Mouse (Mus musculus): ENCODE measurements around the gene Letm1.

DNA sequence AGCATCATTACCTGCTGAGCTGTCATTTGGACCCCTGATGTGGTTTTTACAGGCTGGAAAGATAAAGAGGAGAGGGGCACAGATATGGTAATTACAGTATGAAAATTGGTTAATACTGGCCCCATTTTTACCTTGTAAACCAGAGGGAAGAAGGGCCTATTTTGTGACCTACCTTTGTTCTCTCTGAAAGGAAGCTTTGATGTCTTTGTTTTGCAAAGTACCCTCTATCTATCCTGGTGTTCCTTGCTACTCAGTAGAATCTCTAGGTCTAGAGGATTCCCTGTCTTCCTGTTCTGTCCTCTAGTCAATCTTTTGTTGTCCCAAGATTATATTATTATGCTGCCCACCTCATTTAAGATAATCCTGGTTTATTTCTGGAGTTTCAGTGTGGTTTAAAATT, 43.4 kb upstream of the Letm1 start:
- TF ChIP-seq POLR2A (IDR thresholded peaks at IDR 0.05; ENCODE audit: control insufficient read depth, extremely low read depth, insufficient read depth, low read length, poor library complexity) (no peak), CTCF (IDR thresholded peaks at IDR 0.05; ENCODE audit: borderline replicate concordance, control insufficient read depth, extremely low read depth, insufficient read depth, low read length, poor library complexity) (no peak)

All from thymus, adult 2 months (tissue).